Mouse (Mus musculus) embryonic fibroblast, embryonic 13.5 days (primary cell): ENCODE measurements at regions not wholly inside any gene's neighbourhood (a gene's known extent, or its start where the extent isn't known, plus 50 kb on each side); places are given as distances from the start of the nearest gene placed in this dataset.

Experiments used
- CTCF ChIP-seq: IDR thresholded peaks from 2 replicates; pipeline ENCODE4 v1.5.1; 2011; ENCODE audit warnings: mild to moderate bottlenecking, control low read depth, low read length, moderate library complexity, borderline replicate concordance; ENCODE audit not compliant: insufficient read depth
- POLR2A ChIP-seq: IDR thresholded peaks from 2 replicates; pipeline ENCODE4 v1.6.1; 2011; ENCODE audit warnings: low read depth, mild to moderate bottlenecking, control low read depth, low read length, moderate library complexity

DNA sequence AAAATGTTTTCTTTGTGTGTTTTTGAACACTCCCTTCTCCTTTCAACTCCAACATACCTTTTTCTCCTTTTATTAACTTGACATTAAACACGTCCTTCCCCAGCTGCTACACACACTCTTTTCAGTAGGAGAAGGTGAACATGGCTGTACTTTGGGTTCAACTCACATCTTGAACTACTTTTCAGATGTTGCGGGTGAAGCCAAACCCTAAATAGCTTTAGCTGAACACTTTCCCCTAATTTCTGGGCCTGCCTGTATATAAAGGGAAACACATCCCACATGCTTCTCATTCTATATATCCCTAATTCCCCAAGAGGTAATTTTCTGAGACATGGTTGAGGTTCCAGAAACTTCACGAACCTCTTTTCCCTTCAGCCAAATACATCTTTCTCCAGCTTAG, 168.2 kb downstream of the Mtx2 start:
- TF ChIP-seq CTCF, result no peak
- TF ChIP-seq POLR2A, result no peak
